Mouse (Mus musculus): ENCODE data around the gene Pgls. TPM values are rescaled to one million over a fixed set of nuclear protein-coding genes. Genes with fewer than 3 reads are reported as not detected.

Pgls gene
- total RNA-seq, 2 experiments from 2014 or later: 64.7 to 69.7 TPM

DNA sequence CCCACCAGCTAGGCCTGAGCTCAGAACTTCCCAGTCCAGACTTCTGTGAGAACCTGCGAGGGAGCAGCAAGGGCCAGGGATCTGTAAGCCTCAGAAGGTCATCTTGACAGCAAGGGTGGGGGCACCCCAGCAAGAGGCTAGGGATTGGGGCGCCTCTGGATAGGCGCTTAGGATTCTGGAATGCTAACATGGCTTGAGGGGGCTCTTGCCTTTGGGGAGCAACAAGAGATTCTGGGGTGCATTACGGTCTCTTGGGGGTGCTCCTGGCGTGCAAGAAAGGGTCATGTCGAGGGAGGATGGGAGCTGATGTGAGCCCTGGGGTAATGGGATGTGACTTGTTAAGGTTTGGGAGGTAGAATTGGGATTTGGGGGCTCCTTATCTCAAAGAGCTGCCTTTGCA, 23.0 kb upstream of the Pgls start:
- intact Hi-C loops (cut with DNase I): no loop called here
- DNase-seq: peak in 1 of 2 experiments; percentile 30

GRCm38 (mm10) chr8:71569366-71570290, 22.3 kb upstream of the Pgls start:
- peak; percentile 75 to 84 for DNase-seq
- intact Hi-C loops (cut with DNase I): no loop called here

DNA sequence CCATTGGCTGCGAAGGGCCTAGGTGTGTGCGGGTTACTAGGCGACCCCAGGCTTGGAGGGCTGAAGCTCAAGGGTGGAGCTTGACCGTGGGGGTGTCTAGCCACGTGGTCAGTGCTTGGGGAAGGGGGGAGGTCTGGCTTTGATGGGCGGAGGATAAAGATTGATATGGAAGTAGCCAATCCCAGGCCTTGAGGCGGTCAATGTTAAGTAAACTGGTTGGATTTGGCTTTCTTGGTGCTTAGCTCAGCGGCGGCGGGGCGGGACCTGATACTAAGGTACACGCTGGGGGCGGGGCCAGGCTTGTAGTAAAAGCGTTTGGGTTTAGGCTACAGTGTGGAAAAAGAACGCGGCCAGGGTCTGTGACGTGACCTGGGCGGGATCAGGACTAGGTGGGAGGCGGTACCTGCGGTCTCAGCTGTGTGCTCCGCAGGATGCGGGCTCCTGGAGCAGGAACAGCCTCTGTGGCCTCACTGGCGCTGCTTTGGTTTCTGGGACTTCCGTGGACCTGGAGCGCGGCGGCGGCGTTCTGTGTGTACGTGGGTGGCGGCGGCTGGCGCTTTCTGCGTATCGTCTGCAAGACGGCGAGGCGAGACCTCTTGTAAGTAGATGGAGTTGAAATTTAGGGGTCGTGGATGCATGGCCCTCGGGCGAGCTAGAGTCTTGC, 21.6 kb upstream of the Pgls start:
- intact Hi-C loops (cut with DNase I): no loop called here
- DNase-seq: peak; percentile 82 to 83

DNA sequence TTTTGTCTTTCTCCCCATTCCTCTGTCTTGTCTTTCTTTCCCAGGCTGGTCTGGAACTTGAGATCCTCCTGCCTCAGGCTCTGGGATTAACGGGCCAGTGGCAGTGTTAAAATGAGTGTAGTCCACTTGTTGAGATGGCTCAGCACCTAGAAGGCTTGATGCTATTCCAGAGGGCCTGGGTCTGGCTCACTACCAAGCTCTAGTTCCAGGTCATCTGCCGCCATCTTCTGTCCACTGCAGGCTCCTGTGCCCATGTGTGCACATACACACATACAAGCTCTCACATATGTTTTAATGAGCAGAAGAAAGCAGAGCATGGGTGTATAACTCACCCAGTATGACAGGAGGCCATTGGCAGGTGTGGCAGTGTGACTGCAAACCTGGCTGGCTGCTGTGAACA, 19.9 kb upstream of the Pgls start:
- intact Hi-C loops (cut with DNase I): no loop called here
- no peak for DNase-seq

GRCm38 (mm10) chr8:71572847-71573633, 18.9 kb upstream of the Pgls start:
- peak; percentile 69 to 73 for DNase-seq
- intact Hi-C loops (cut with DNase I): no loop called here

DNA sequence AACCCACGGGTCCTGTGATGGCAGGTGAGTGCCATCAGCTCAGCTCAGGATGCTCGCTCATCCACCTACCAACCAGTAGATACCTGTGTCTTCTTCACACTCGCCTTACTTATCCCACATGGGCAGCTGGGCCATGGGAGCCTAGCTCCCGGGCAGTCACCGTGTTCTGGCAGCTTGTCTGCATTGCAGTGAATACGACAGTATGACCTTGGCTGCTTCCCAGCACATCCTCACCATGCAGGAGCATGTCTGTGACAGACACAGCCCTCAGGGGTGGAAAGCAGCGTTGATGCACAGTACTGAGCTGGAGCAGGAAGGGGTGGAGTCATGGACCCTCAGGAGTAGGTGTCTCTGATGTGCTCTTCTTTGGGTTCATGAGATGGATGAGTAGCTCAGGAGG, 17.6 kb upstream of the Pgls start:
- intact Hi-C loops (cut with DNase I): no loop called here
- no peak for DNase-seq

- intact Hi-C loops (cut with DNase I): no loop called here
- no peak for DNase-seq
Observed at GRCm38 (mm10) chr8:71575020-71575419, 17.0 kb upstream of the Pgls start.

- intact Hi-C loops (cut with DNase I): no loop called here
- DNase-seq: no peak
Observed at GRCm38 (mm10) chr8:71577856-71578387, 14.1 kb upstream of the Pgls start.

GRCm38 (mm10) chr8:71579009-71579408, 13.0 kb upstream of the Pgls start:
- no peak for DNase-seq
- intact Hi-C loops (cut with DNase I): no loop called here

DNA sequence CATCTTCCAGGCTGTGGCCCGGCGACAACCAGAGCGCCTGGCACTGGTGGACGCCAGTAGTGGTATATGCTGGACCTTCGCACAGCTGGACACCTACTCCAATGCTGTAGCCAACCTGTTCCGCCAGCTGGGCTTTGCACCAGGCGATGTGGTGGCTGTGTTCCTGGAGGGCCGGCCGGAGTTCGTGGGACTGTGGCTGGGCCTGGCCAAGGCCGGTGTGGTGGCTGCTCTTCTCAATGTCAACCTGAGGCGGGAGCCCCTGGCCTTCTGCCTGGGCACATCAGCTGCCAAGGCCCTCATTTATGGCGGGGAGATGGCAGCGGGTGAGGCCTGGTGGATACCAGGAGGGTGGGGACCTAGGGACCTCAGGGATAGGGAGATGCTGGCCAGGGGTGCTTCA, 12.5 kb upstream of the Pgls start:
- peak; percentile 56 to 69 for DNase-seq
- intact Hi-C loops (cut with DNase I): no loop called here

DNA sequence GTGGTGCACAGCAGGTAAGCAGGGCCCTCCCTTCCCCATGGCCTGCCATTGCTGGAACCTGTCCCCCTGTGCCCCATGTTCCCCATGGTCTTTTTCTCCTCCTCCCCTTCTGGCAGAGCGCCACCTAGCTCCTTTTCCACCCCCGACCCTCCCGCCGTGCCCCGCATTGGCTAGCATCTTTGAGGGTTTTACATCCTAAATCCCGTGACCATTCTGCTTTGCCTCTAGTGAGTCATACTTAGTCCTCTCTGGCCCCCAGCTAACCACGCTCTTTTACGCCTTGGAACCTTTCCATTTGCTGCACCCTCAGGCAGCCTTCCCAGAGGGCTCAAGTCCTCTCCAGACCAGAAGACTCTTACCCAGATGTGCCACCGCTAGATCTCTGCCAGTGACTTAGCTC, 11.8 kb upstream of the Pgls start:
- intact Hi-C loops (cut with DNase I): no loop called here
- DNase-seq: no peak

- peak in 1 of 2 experiments; percentile 44 for DNase-seq
- intact Hi-C loops (cut with DNase I): no loop called here
Observed at GRCm38 (mm10) chr8:71586891-71587290, 5.1 kb upstream of the Pgls start.

DNA sequence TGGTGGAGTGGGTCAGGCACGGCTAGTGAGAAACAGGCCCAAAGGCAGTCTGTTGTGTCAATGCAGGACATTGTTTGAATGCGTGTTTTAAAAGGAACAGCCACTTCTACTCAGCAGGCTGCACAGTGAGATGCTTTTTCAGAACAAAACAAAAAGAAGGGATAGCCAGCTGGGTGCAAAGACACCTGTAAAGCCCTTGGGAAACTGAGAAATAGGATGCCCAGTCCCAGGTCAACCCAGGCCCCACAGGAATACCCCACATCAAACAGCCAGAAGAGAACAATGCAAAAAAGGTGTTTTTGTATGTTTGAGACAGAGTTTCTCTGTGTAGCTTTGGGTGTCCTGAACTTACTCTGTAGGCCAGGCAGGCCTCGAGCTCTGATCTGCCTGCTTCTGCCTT, 3.2 kb upstream of the Pgls start:
- intact Hi-C loops (cut with DNase I): no loop called here
- no peak for DNase-seq

DNA sequence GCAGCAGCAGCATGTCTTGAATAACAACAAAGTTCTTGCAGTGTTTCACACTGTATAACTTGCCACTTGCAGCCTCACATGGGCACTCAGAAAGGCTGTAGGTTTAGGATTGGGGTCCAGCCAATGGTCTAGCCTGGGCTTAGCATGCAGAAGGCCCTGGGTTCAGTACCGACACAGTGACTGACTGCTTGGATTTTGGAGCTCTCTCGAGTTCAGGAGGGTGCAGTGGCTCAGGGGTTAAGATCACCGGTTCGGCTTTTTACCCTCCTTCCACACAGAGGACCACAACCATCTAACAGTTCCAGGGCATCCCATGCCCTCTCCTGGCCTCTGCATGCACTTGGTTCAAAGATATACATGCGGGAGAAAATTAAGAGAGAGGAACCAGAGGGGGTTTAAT, 959 bp upstream of the Pgls start:
- DNase-seq: no peak
- intact Hi-C loops (cut with DNase I): loop anchor here (1.0 kb wide), 1 partner anchor 29 kb away; no protein-coding TSS in a partner anchor

DNA sequence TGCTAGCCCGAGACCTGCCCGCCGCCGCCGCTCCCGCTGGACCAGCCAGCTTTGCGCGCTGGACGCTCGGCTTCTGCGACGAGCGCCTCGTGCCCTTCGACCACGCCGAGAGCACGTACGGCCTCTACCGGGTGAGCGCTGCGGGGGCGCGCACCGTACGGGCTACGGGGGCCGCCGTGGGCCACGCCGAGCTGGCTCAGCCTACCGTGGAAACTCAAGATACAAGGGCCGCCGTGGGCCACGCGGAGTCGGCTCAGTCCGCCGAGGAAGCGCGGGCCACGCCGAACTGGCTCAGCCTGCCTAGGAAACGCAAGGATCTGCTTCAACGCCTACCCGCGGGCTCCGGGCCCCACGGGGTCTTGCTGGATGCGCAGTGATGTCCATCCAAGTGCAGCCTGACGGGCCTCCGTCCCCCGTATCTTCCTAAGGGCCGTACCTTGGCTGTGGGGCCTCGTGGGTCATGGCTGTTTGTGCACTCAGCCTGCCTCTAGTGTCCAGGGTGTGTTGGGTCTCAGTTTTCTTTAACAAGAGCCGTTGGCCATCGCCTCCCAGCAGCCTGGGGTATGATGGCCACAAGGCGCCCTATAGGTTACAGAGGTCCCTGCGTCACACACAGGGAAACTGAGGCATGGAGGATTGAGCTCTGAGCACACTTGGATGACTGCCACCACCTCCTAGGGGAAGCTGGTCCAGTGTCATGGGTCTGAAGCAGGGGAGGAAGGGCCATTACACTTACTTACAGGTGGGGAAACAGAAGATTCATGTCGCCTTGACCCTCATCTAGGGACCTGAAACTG, 596 bp downstream of the Pgls start:
- intact Hi-C loops (cut with DNase I): loop anchor here (2.0 kb wide), 1 partner anchor 38 kb away; no protein-coding TSS in a partner anchor
- peak in 1 of 2 experiments; percentile 75 for DNase-seq

DNA sequence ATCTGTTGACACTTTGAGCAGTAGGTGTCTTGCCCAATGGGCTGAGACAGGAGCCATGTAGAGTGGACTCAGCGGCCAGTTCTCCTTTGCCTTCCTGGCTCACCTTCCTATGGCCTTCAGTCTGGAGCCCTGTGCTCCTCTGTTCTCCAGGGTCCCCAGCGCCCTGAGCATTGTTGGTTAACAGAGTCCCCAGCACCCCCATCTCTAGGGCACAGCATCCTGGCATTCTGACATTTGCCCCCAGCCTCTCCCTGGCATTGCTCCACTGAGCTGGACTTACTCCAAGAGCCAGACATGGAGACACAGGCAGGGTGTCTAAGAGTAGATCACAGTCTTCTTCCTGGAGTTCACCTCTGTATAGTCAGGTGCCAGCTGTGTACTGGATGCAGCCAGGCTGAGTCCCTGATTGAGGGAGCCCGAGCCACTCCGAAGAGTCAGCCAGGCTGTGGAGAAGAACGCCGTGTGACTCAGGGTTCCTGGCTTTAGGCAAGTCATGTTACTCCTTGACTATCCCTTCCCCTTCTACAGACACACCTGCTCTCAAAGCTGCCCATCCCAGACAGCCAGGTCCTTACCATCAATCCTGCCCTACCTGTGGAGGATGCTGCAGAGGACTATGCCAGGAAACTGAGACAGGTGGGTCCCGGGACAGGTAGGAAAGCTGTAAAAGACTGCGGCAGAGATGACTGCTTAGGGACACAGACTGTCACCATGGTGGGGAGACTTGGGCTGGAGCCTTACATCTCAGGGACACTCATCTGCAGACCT, 1.8 kb downstream of the Pgls start:
- intact Hi-C loops (cut with DNase I): loop anchor here (2.0 kb wide), 1 partner anchor 37 kb away; no protein-coding TSS in a partner anchor
- DNase-seq: no peak

GRCm38 (mm10) chr8:71594324-71594722, 2.3 kb downstream of the Pgls start:
- intact Hi-C loops (cut with DNase I): no loop called here
- no peak for DNase-seq

- peak; percentile 90 to 95 for DNase-seq
- intact Hi-C loops (cut with DNase I): loop anchor here (1.0 to 2.0 kb wide), 3 partner anchors 34 to 155 kb away; no protein-coding TSS in a partner anchor
Observed at GRCm38 (mm10) chr8:71595862-71596261, 3.9 kb downstream of the Pgls start.

DNA sequence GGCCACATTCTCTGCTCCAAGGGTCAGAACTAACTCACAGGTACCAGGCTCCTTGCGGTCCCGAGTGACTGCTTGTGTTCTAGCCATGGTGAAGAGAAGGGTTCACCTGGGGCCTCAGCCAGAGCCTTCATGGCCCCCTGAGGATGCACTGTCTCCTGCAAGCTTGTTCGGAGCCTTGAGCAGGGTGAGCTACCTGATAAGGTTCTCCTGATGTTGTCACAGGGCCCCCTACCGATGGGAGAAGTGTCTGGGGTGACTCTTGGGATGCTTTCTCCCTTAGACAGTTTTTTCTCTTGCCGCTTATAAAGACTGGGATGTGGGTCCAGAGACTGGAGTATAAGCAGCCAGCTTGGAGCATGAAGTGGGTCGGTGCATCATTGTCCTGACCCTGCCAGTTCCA, 4.4 kb downstream of the Pgls start:
- DNase-seq: no peak
- intact Hi-C loops (cut with DNase I): loop anchor here (1.0 to 2.0 kb wide), 3 partner anchors 34 to 156 kb away; no protein-coding TSS in a partner anchor
